In genomic region chr4:23823516-23823915, GRCm38 (mm10) we compare ENCODE assay signal across 22 mouse cellular contexts.
DNase-seq lines count a peak whose midpoint lies in the region; ATAC-seq and TF ChIP-seq lines count a peak whose summit lies in the region.
"Had no signal": no experiment of that assay in that cellular context is flagged by ENCODE, and none has a peak within 500 bp of the region (broad histone marks: within the 10 kb centered on the region; RNA-seq: fewer than 3 reads in every experiment).

No protein-coding gene starts in this region.

- TF ChIP-seq POLR2A in cerebellum, adult 2 months (IDR thresholded peaks at IDR 0.05; ENCODE audit: borderline replicate concordance, insufficient read depth, low read length), result no peak
- TF ChIP-seq POLR2A in brain, embryonic 14.5 days (IDR thresholded peaks at IDR 0.05; ENCODE audit: borderline replicate concordance, extremely low read depth, insufficient read depth, insufficient read length, poor library complexity, severe bottlenecking), result no peak

- H3K4me2 ChIP-seq in forebrain, embryonic 14.5 days (ENCODE audit: low read length), result no peak overlapping the region
- H3K4me2 ChIP-seq in forebrain, embryonic 13.5 days, result no peak overlapping the region
- H3K4me2 ChIP-seq: embryonic facial prominence, embryonic 12.5 days; forebrain, embryonic 15.5 days had no signal

- H3K27me3 ChIP-seq in cerebellum, adult 2 months (ENCODE audit: control insufficient read depth, insufficient read depth, low read length), result no peaks in the 10 kb centered on the region
- H3K27me3 ChIP-seq in forebrain, embryonic 14.5 days (replicated peaks; ENCODE audit: control insufficient read depth, insufficient read depth, low read length), result no peaks in the 10 kb centered on the region
- no peaks in the 10 kb centered on the region for H3K27me3 ChIP-seq in forebrain, embryonic 13.5 days
- H3K27me3 ChIP-seq: CH12.LX; embryonic facial prominence, embryonic 12.5 days; forebrain, embryonic 15.5 days had no signal

- no peak for TF ChIP-seq CTCF in cerebellum, adult 2 months (IDR thresholded peaks at IDR 0.05; ENCODE audit: borderline replicate concordance, insufficient read depth, low read depth, low read length)
- TF ChIP-seq CTCF in brain, embryonic 14.5 days (IDR thresholded peaks at IDR 0.05; ENCODE audit: borderline replicate concordance, extremely low read depth, insufficient read depth, insufficient read length), result no peak

- no peaks in the 10 kb centered on the region for H3K4me1 ChIP-seq in cerebellum, adult 2 months (ENCODE audit: control insufficient read depth, insufficient read depth, low read length)
- H3K4me1 ChIP-seq in forebrain, embryonic 14.5 days (ENCODE audit: control insufficient read depth, insufficient read depth, low read length), result peaks cover 3% of the 10 kb centered on the region; the same call in 1 of the 2 replicates
- H3K4me1 ChIP-seq in forebrain, embryonic 13.5 days, result peaks cover 12% of the 10 kb centered on the region
- H3K4me1 ChIP-seq: embryonic facial prominence, embryonic 10.5 days; embryonic facial prominence, embryonic 12.5 days had no signal

- ATAC-seq in forebrain, embryonic 14.5 days, result no peak
- no peak for ATAC-seq in forebrain, embryonic 13.5 days
- ATAC-seq: activated CD4-positive, CD25-positive, alpha-beta regulatory T cell, adult 4 months; CD4-positive, CD25-positive, alpha-beta regulatory T cell, adult 4 months; forebrain, embryonic 15.5 days; forebrain, postnatal 0 days; Patski had no signal

- H3K4me3 ChIP-seq in cerebellum, adult 2 months (replicated peaks; ENCODE audit: insufficient read depth, low read depth, low read length), result no peak overlapping the region
- no peak overlapping the region for H3K4me3 ChIP-seq in forebrain, embryonic 14.5 days (ENCODE audit: low read depth, low read length)
- H3K4me3 ChIP-seq in forebrain, embryonic 13.5 days, result no peak overlapping the region
- H3K4me3 ChIP-seq: embryonic facial prominence, embryonic 10.5 days; embryonic facial prominence, embryonic 12.5 days; forebrain, embryonic 15.5 days had no signal

- no peaks in the 10 kb centered on the region for H3K36me3 ChIP-seq in forebrain, embryonic 14.5 days (ENCODE audit: control insufficient read depth, insufficient read depth, low read length)
- no peaks in the 10 kb centered on the region for H3K36me3 ChIP-seq in forebrain, embryonic 13.5 days (ENCODE audit: poor library complexity, severe bottlenecking)
- H3K36me3 ChIP-seq: embryonic facial prominence, embryonic 10.5 days; embryonic facial prominence, embryonic 12.5 days; forebrain, embryonic 15.5 days; G1E had no signal

- 33% methylated on average over 2 of the region's 2 CpGs for WGBS in cerebellum, adult 2 months
- 59% methylated on average over 2 of the region's 2 CpGs for WGBS in forebrain, embryonic 14.5 days
- WGBS in forebrain, embryonic 13.5 days, result 65% methylated on average over 2 of the region's 2 CpGs

- H3K9ac ChIP-seq in forebrain, embryonic 14.5 days (ENCODE audit: low read length), result no peak overlapping the region
- H3K9ac ChIP-seq in forebrain, embryonic 13.5 days, result no peak overlapping the region
- H3K9ac ChIP-seq: embryonic facial prominence, embryonic 12.5 days; forebrain, embryonic 15.5 days; forebrain, postnatal 0 days had no signal

- H3K27ac ChIP-seq in cerebellum, adult 2 months (ENCODE audit: insufficient read depth, low read length), result no peak overlapping the region
- H3K27ac ChIP-seq in forebrain, embryonic 14.5 days (ENCODE audit: low read depth, low read length), result no peak overlapping the region
- no peak overlapping the region for H3K27ac ChIP-seq in forebrain, embryonic 13.5 days
- H3K27ac ChIP-seq: embryonic facial prominence, embryonic 10.5 days; embryonic facial prominence, embryonic 12.5 days; forebrain, embryonic 15.5 days had no signal

- peak; percentile 60 to 64 for DNase-seq in cerebellum, postnatal 10 days
- no peak for DNase-seq in cerebellum, adult 2 months
- peak; percentile 8 for DNase-seq in forebrain, embryonic 14.5 days (ENCODE audit: low spot score)
- peak; percentile 37 for DNase-seq in brain, embryonic 14.5 days (ENCODE audit: low read depth)
- DNase-seq: adrenal gland, adult 8-10 months; adrenal gland, postnatal 14 days; adrenal gland, postnatal 36 days; B cell, adult 2 months; cerebellum, adult 11 months; cerebellum, adult 18-20 months; cerebellum, adult 9-11 months; cerebellum, postnatal 36 days; forebrain, postnatal 0 days had no signal

- H3K9me3 ChIP-seq in forebrain, embryonic 14.5 days (replicated peaks; ENCODE audit: control insufficient read depth, low read length), result no peaks in the 10 kb centered on the region
- H3K9me3 ChIP-seq in forebrain, embryonic 13.5 days (replicated peaks), result no peaks in the 10 kb centered on the region
- H3K9me3 ChIP-seq: embryonic facial prominence, embryonic 10.5 days; embryonic facial prominence, embryonic 12.5 days; forebrain, embryonic 15.5 days; G1E had no signal

Comparison
In these comparisons a context has a peak if more than half of its experiments do, and no peak if none do; other contexts are left out.
1. DNase-seq: peak in cerebellum, postnatal 10 days (2 of 2), forebrain, embryonic 14.5 days (single experiment) and brain, embryonic 14.5 days (single experiment); none in cerebellum, adult 2 months (0 of 2).